Mouse (Mus musculus): ENCODE measurements around the gene Dcxr. TPM values are rescaled to one million over a fixed set of nuclear protein-coding genes. Genes with fewer than 3 reads are reported as not detected.
A peak's percentile ranks its signal among the peaks of the same experiment; 100 is the strongest.
"Not testable (repeated sequence)": the region's sequence is repeated elsewhere in the genome, so short reads cannot be mapped to it uniquely, and the experiment has no call there.

The Dcxr gene
- polyA plus RNA-seq, 1 experiment from 2014 or later, result 56.0 TPM

GRCm38 (mm10) chr11:120686650-120687272 lies 40.3 kb downstream of the Dcxr start:
- Histone ChIP-seq H3K4me2 (ENCODE audit: low read depth, low read length) (no peak overlapping the region), H3K27me3 (replicated peaks; ENCODE audit: control insufficient read depth, insufficient read depth, low read length) (no peaks in the 10 kb centered on the region)

GRCm38 (mm10) chr11:120684660-120685059 lies 42.4 kb downstream of the Dcxr start:
- Histone ChIP-seq H3K4me3 (ENCODE audit: low read length) (no peak overlapping the region), H3K9ac (ENCODE audit: low read depth, low read length) (no peak overlapping the region), H3K27me3 (replicated peaks; ENCODE audit: control insufficient read depth, insufficient read depth, low read length) (no peaks in the 10 kb centered on the region), H3K9me3 (ENCODE audit: control insufficient read depth, low read length) (no peaks in the 10 kb centered on the region), H3K4me2 (ENCODE audit: low read depth, low read length) (no peak overlapping the region), H3K4me1 (ENCODE audit: control insufficient read depth, insufficient read depth, low read length) (peaks cover 8% of the 10 kb centered on the region; the same call in 1 of the 2 replicates), H3K27ac (ENCODE audit: low read length) (no peak overlapping the region), H3K36me3 (ENCODE audit: control insufficient read depth, insufficient read depth, low read length) (peaks cover 6% of the 10 kb centered on the region; the same call in 1 of the 2 replicates)
- 86% methylated on average over 2 of the region's 2 CpGs for WGBS
- ATAC-seq, result no peak

More at GRCm38 (mm10) chr11:120686650-120687272, 40.3 kb downstream of the Dcxr start:
- H3K27ac ChIP-seq (ENCODE audit: low read length), result no peak overlapping the region
- peak overlapping the region; percentile 19; the same call in 1 of the 2 replicates for H3K9ac ChIP-seq (ENCODE audit: low read depth, low read length)
- ATAC-seq, result no peak
- 67% methylated on average over 20 of the region's 20 CpGs for WGBS
- H3K4me3 ChIP-seq (ENCODE audit: low read length), result no peak overlapping the region
- H3K4me1 ChIP-seq (ENCODE audit: control insufficient read depth, insufficient read depth, low read length), result 0 out of 2 replicates have a peak, but pooled peaks cover 4% of the 10 kb centered on the region
- H3K9me3 ChIP-seq (ENCODE audit: control insufficient read depth, low read length), result no peaks in the 10 kb centered on the region
- H3K36me3 ChIP-seq (ENCODE audit: control insufficient read depth, insufficient read depth, low read length), result peaks cover 6% of the 10 kb centered on the region; the same call in 1 of the 2 replicates

DNA sequence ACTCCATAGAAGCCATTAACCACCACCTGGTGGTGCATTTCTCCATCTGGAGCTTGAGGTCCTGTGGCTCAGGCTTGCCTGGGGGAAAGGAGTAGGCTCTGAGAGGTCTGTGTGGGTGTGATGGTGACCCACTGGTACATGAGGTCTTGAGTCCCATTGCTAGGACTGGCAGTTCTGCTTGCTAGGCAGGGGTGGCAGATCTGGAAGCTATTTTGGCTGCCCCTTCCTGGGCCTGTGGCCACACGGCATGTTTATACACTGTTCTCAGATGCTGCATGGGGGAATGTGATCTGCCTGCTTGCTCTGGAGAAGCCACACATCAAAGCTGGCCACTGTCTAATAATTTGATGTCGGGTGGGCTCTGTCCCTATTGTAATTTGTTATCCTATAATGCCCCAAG lies 43.0 kb downstream of the Dcxr start:
- H3K4me2 ChIP-seq (ENCODE audit: low read depth, low read length), result no peak overlapping the region
- H3K4me3 ChIP-seq (ENCODE audit: low read length), result no peak overlapping the region
- no peak overlapping the region for H3K9ac ChIP-seq (ENCODE audit: low read depth, low read length)
- peaks cover 6% of the 10 kb centered on the region; the same call in 1 of the 2 replicates for H3K36me3 ChIP-seq (ENCODE audit: control insufficient read depth, insufficient read depth, low read length)
- WGBS, result 82% methylated on average over 2 of the region's 2 CpGs
- no peak for ATAC-seq
- H3K27ac ChIP-seq (ENCODE audit: low read length), result no peak overlapping the region
- H3K9me3 ChIP-seq (ENCODE audit: control insufficient read depth, low read length), result no peaks in the 10 kb centered on the region
- peaks cover 8% of the 10 kb centered on the region; the same call in 1 of the 2 replicates for H3K4me1 ChIP-seq (ENCODE audit: control insufficient read depth, insufficient read depth, low read length)
- H3K27me3 ChIP-seq (replicated peaks; ENCODE audit: control insufficient read depth, insufficient read depth, low read length), result no peaks in the 10 kb centered on the region

GRCm38 (mm10) chr11:120683536-120683935 lies 43.5 kb downstream of the Dcxr start:
- Histone ChIP-seq H3K4me2 (ENCODE audit: low read depth, low read length) (no peak overlapping the region), H3K27me3 (replicated peaks; ENCODE audit: control insufficient read depth, insufficient read depth, low read length) (no peaks in the 10 kb centered on the region), H3K4me3 (ENCODE audit: low read length) (no peak overlapping the region), H3K4me1 (ENCODE audit: control insufficient read depth, insufficient read depth, low read length) (peaks cover 8% of the 10 kb centered on the region; the same call in 1 of the 2 replicates), H3K27ac (ENCODE audit: low read length) (no peak overlapping the region), H3K36me3 (ENCODE audit: control insufficient read depth, insufficient read depth, low read length) (peaks cover 4% of the 10 kb centered on the region; the same call in 1 of the 2 replicates), H3K9me3 (ENCODE audit: control insufficient read depth, low read length) (no peaks in the 10 kb centered on the region), H3K9ac (ENCODE audit: low read depth, low read length) (no peak overlapping the region)
- ATAC-seq, result no peak
- 94% methylated on average over 3 of the region's 3 CpGs for WGBS

DNA sequence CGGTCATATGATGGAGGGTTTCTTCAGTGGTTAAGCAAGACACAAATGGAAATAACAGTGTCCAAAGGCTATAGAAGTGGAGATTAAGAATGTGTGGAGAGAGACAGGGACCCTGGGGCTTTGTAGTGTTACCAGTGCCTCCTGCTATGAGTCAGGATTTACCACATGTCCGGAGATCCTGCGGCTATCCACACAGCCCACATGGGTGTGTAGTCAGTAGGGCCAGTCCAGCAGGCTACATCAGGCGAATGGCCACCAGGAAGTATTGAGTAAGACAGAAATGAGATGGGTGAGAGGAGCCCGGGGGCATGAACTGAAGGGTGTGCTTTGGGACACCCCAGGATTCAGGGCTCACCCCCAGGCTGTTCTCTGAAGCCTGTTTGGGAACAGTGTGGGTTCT lies 44.4 kb downstream of the Dcxr start:
- peaks cover 4% of the 10 kb centered on the region; the same call in 1 of the 2 replicates for H3K36me3 ChIP-seq (ENCODE audit: control insufficient read depth, insufficient read depth, low read length)

DNA sequence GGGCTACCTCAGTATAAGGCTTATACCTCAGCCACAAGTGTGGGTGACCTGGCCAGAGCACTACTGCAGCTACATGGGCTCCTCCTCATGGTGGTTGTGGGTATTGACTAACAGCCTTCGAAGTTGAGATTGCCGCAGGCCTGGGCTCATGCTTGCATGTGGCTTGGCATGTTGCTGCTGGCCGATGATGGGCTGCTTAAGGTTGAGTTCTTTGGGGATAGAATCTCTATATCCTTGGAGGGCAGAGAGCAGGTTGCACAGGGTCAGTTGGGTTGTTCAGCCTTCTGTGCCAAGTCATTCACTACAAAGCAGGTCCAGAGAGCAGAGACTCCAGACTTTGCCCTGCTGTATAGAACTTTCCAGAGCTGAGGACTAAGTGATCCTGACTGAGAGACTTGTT lies 47.2 kb downstream of the Dcxr start:
- 0 out of 2 replicates have a peak, but pooled peaks cover 4% of the 10 kb centered on the region for H3K36me3 ChIP-seq (ENCODE audit: control insufficient read depth, insufficient read depth, low read length)
- ATAC-seq, result peak; percentile 49
- H3K27ac ChIP-seq (ENCODE audit: low read length), result no peak overlapping the region
- 80% methylated on average over 3 of the region's 3 CpGs for WGBS
- H3K9me3 ChIP-seq (ENCODE audit: control insufficient read depth, low read length), result no peaks in the 10 kb centered on the region
- H3K4me2 ChIP-seq (ENCODE audit: low read depth, low read length), result no peak overlapping the region
- H3K9ac ChIP-seq (ENCODE audit: low read depth, low read length), result no peak overlapping the region
- no peak overlapping the region for H3K4me3 ChIP-seq (ENCODE audit: low read length)
- peaks cover 4% of the 10 kb centered on the region; the same call in 1 of the 2 replicates for H3K4me1 ChIP-seq (ENCODE audit: control insufficient read depth, insufficient read depth, low read length)
- H3K27me3 ChIP-seq (replicated peaks; ENCODE audit: control insufficient read depth, insufficient read depth, low read length), result no peaks in the 10 kb centered on the region

More for the DNA sequence above, 44.4 kb downstream of the Dcxr start:
- H3K4me2 ChIP-seq (ENCODE audit: low read depth, low read length), result no peak overlapping the region
- H3K4me1 ChIP-seq (ENCODE audit: control insufficient read depth, insufficient read depth, low read length), result peaks cover 8% of the 10 kb centered on the region; the same call in 1 of the 2 replicates
- WGBS, result 96% methylated on average over 5 of the region's 5 CpGs
- no peak overlapping the region for H3K27ac ChIP-seq (ENCODE audit: low read length)
- no peaks in the 10 kb centered on the region for H3K27me3 ChIP-seq (replicated peaks; ENCODE audit: control insufficient read depth, insufficient read depth, low read length)
- no peak overlapping the region for H3K9ac ChIP-seq (ENCODE audit: low read depth, low read length)
- no peak overlapping the region for H3K4me3 ChIP-seq (ENCODE audit: low read length)
- H3K9me3 ChIP-seq (ENCODE audit: control insufficient read depth, low read length), result no peaks in the 10 kb centered on the region
- no peak for ATAC-seq

DNA sequence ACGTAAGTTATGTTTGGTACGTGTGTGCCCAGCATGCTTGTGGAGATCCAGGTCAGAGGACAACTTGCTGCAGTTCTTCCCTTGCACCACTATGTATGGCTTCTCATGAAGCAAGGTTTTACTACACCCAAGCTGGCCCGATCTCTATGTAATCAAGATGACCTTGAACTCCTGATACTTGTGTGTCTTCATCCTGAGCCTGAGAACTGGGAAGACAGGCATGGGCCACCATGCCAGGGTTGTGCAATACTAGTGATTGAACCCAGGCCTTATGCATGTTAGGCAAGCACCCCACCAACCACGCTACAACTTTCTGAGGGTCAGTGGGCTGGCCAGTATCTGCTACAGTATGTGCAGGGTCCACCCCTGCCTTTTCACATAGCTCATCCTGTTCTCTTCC lies 50.1 kb downstream of the Dcxr start:
- 0 out of 2 replicates have a peak, but pooled peaks cover 4% of the 10 kb centered on the region for H3K36me3 ChIP-seq (ENCODE audit: control insufficient read depth, insufficient read depth, low read length)
- no peak for ATAC-seq
- 78% methylated on average over 4 of the region's 4 CpGs for WGBS
- no peaks in the 10 kb centered on the region for H3K9me3 ChIP-seq (ENCODE audit: control insufficient read depth, low read length)
- no peaks in the 10 kb centered on the region for H3K27me3 ChIP-seq (replicated peaks; ENCODE audit: control insufficient read depth, insufficient read depth, low read length)
- H3K4me2 ChIP-seq (ENCODE audit: low read depth, low read length), result no peak overlapping the region
- no peak overlapping the region for H3K4me3 ChIP-seq (ENCODE audit: low read length)
- H3K9ac ChIP-seq (ENCODE audit: low read depth, low read length), result no peak overlapping the region
- H3K4me1 ChIP-seq (ENCODE audit: control insufficient read depth, insufficient read depth, low read length), result peaks cover 9% of the 10 kb centered on the region; the same call in 1 of the 2 replicates
- H3K27ac ChIP-seq (ENCODE audit: low read length), result no peak overlapping the region

DNA sequence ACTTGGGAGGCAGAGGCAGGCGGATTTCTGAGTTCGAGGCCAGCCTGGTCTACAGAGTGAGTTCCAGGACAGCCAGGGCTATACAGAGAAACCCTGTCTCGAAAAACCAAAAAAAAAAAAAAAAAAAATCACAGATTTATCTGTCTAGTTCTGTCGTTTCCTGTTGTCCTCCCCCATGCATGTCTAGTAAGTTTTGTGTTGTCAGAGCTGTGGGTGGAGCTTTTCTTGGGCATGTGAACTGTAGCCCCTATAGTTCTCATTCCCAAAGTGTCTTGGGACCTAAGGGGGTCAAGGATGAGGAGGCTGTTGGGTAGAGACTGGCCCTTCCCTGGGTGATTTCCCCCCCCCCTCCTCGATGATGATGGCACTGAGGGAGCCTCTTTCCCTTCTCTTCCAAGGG lies 51.2 kb downstream of the Dcxr start:
- not testable (repeated sequence) for H3K4me1 ChIP-seq (ENCODE audit: control insufficient read depth, insufficient read depth, low read length); H3K36me3 ChIP-seq (ENCODE audit: control insufficient read depth, insufficient read depth, low read length); H3K4me2 ChIP-seq (ENCODE audit: low read depth, low read length); H3K9ac ChIP-seq (ENCODE audit: low read depth, low read length); H3K9me3 ChIP-seq (ENCODE audit: control insufficient read depth, low read length); ATAC-seq; H3K27ac ChIP-seq (ENCODE audit: low read length); H3K4me3 ChIP-seq (ENCODE audit: low read length); H3K27me3 ChIP-seq (replicated peaks; ENCODE audit: control insufficient read depth, insufficient read depth, low read length)
- 86% methylated on average over 5 of the region's 5 CpGs for WGBS
